Mouse (Mus musculus): ENCODE data around the gene Phip.

GRCm38 (mm10) chr9:83008306-83008705 is 33.0 kb upstream of the Phip start:
- TF ChIP-seq USF1 (IDR thresholded peaks at IDR 0.05; ENCODE audit: low read depth, low read length) (no peak), ZKSCAN1 (IDR thresholded peaks at IDR 0.05; ENCODE audit: low read depth, low read length) (no peak), CTCF (IDR thresholded peaks at IDR 0.05 in 2 of 3, conservative IDR thresholded peaks at IDR 0.05 in 1 of 3; ENCODE audit: control insufficient read depth in 1 of 3, insufficient read depth in 1 of 3, low read depth in 2 of 3, low read length in 3 of 3, poor library complexity in 1 of 3, severe bottlenecking in 1 of 3) (no peak), USF2 (IDR thresholded peaks at IDR 0.05; ENCODE audit: borderline replicate concordance in 1 of 2, insufficient read depth in 1 of 2, low read depth in 1 of 2, low read length in 2 of 2) (no peak), TBP (IDR thresholded peaks at IDR 0.05; ENCODE audit: low read depth, low read length) (no peak), MAZ (IDR thresholded peaks at IDR 0.05; ENCODE audit: low read depth, low read length) (no peak), POLR2A (IDR thresholded peaks at IDR 0.05; ENCODE audit: control insufficient read depth in 1 of 2, insufficient read depth in 1 of 2, low read depth in 1 of 2, low read length in 2 of 2, poor library complexity in 1 of 2) (no peak)
